Mouse (Mus musculus) midbrain, postnatal 0 days (tissue): ENCODE measurements around the gene Scgb3a1. TPM values are rescaled to one million over a fixed set of nuclear protein-coding genes. Genes with fewer than 3 reads are reported as not detected.

ENCODE experiments used
- ATAC-seq: fragments of 200-750 bp; cut with Nextera tagmentation; 2 replicates; pipeline ENCODE4 v1.8.0; 2017; ENCODE audit warnings: moderate number of reproducible peaks, mild to moderate bottlenecking, moderate TSS enrichment, moderate library complexity; ENCODE audit not compliant: low FRiP score
- DNase-seq: peaks from one replicate; pipeline ENCODE4 v3.0.0-alpha.2; 2015; ENCODE audit warnings: low spot score
- H3K27ac ChIP-seq: fragments of 300-500 bp; sonication (generic); 2 replicates; pipeline ENCODE4 v1.5.1; 2014; ENCODE audit warnings: low read depth, mild to moderate bottlenecking, low read length, mixed read lengths
- H3K27me3 ChIP-seq: fragments of 300-500 bp; sonication (generic); 2 replicates; pipeline ENCODE4 v1.6.1; 2014; ENCODE audit warnings: low read length, control low read depth, mixed read lengths; ENCODE audit not compliant: insufficient read depth
- H3K36me3 ChIP-seq: fragments of 300-500 bp; sonication (generic); 2 replicates; pipeline ENCODE4 v1.6.1; 2014; ENCODE audit warnings: low read length, control low read depth, mixed read lengths; ENCODE audit not compliant: insufficient read depth
- H3K4me1 ChIP-seq: fragments of 300-500 bp; sonication (generic); 2 replicates; pipeline ENCODE4 v1.6.1; 2014; ENCODE audit warnings: mild to moderate bottlenecking, control low read depth, antibody characterized with exemption, low read length, mixed read lengths; ENCODE audit not compliant: insufficient read depth
- H3K4me2 ChIP-seq: fragments of 300-500 bp; sonication (generic); 2 replicates; pipeline ENCODE4 v1.6.1; 2014; ENCODE audit warnings: low read depth, mild to moderate bottlenecking, low read length, mixed read lengths; ENCODE audit not compliant: poor library complexity, severe bottlenecking
- H3K4me3 ChIP-seq: fragments of 300-500 bp; sonication (generic); 2 replicates; pipeline ENCODE4 v1.5.1; 2014; ENCODE audit warnings: low read depth, mild to moderate bottlenecking, low read length, moderate library complexity
- H3K9ac ChIP-seq: fragments of 300-500 bp; sonication (generic); replicated peaks from 2 replicates; pipeline ENCODE4 v1.6.1; 2014; ENCODE audit warnings: mild to moderate bottlenecking, low read length, moderate library complexity, mixed read lengths; ENCODE audit not compliant: poor library complexity, severe bottlenecking
- H3K9me3 ChIP-seq: fragments of 300-500 bp; sonication (generic); 2 replicates; pipeline ENCODE4 v1.6.1; 2016; ENCODE audit warnings: low read length, control low read depth
- CTCF ChIP-seq: IDR thresholded peaks from 2 replicates; pipeline ENCODE4 v1.5.1; 2016; ENCODE audit warnings: antibody characterized with exemption, mild to moderate bottlenecking
- WGBS: fragments of 180-500 bp; shearing (Covaris S2); extraction: QIAGEN DNeasy Blood & Tissue Kit; methylation state at CpG from one replicate; pipeline ENCODE4 v1.1.7; 2014; 5-methylcytosine and 5-hydroxymethylcytosine counted together
- polyA plus RNA-seq: library from polyadenylated mRNA; unstranded; fragments of >200 nt; fragmentation: Nextera tagmentation; extraction: Ambion mirVana; gene quantifications from 2 replicates; pipeline ENCODE4 v1.2.1, GENCODE M21; 2015
- total RNA-seq: library from RNA; depleted of rRNA; stranded (reverse); fragments of >200 nt; gene quantifications from 2 replicates; pipeline ENCODE4 v1.2.3, GENCODE M21; 2014; rRNA removed

The Scgb3a1 gene
- total and polyA plus RNA-seq, 2 experiments from 2014 or later: 0.59 TPM; not detected in 1

DNA sequence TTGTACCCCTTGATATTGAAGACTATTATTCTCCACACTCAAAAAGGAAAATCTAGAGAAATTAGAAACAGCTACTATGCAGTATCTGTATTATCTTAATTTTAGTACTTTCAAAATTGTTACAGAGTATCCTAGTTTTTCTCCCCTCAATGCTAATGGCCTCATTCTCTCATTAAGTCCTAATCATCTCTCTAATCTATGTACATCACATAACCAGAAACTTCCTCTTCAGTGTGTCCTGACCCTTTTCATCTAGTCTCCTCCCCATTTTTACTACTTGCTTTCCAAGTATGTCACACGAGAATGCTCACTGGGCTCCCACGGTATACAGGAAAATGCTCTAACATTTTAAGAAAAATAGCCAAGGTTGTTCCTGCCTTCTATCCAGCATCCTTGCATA, 44.4 kb downstream of the Scgb3a1 start:
- Histone ChIP-seq H3K9ac (no peak overlapping the region), H3K4me1 (0 out of 2 replicates have a peak, but pooled peaks cover 9% of the 10 kb centered on the region), H3K4me3 (no peak overlapping the region), H3K27ac (no peak overlapping the region), H3K4me2 (no peak overlapping the region), H3K27me3 (no peaks in the 10 kb centered on the region), H3K36me3 (no peaks in the 10 kb centered on the region), H3K9me3 (no peaks in the 10 kb centered on the region)
- ATAC-seq (no peak), DNase-seq (no peak)
- TF ChIP-seq CTCF: no peak
- 85% methylated on average over 2 of the region's 2 CpGs for WGBS

DNA sequence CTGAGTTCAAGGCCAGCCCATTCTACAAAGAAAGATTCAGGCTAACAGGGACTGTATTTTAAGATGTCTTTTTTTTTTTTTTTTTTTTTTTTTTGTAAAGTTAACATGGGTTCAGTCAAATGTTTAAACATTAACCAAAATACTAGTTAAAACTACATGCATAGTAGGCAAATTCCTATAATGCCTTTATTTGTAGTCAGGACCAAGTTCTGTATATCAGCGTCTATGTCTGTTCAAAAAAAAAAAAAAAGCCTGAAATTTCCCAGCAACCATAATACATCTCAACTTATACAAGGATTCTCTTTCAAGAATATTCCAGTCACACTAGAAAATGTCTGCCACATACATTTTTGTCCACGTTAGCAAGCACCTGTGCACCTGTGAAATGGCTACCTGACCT, 47.3 kb downstream of the Scgb3a1 start:
- WGBS: 51% methylated on average over 2 of the region's 2 CpGs
- no peaks in the 10 kb centered on the region for H3K36me3 ChIP-seq
- H3K4me1 ChIP-seq: 0 out of 2 replicates have a peak, but pooled peaks cover 9% of the 10 kb centered on the region
- H3K4me3 ChIP-seq: peak overlapping the region; percentile 97; the same call in 1 of the 2 replicates
- TF ChIP-seq CTCF: no peak
- no peak overlapping the region for H3K9ac ChIP-seq
- peak; percentile 8 for DNase-seq
- no peaks in the 10 kb centered on the region for H3K9me3 ChIP-seq
- ATAC-seq: no peak
- H3K27me3 ChIP-seq: no peaks in the 10 kb centered on the region
- peak overlapping the region; percentile 71 for H3K4me2 ChIP-seq
- no peak overlapping the region for H3K27ac ChIP-seq

DNA sequence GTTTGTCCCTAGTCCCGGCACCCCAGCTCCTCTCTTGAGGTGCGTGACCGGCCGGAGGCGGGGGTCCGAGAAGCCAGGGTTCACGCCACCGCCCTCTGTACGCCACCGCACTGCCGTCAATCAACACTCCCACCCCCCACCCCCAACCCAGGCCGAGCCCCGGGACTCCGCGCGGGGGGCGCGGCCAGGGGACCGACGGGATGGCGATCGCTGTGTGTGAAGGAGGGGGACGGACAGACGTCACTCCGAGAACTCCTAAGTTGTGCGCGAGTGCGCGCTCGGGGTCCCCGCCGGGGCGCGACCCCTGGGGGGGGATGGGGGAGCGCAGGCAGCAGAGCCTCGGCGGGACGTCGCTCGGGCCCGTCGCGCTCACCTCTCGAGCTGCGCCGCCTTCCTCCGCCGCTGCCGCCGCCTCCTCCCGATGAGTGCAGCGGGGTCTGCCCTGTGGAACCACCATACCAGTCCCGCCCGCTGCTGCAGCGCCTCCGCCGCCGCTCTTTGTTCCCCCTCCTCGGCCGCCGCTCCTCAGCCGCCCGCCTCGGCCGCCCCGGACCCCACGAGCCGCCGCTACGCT, 48.7 kb downstream of the Scgb3a1 start:
- peak; percentile 25 for DNase-seq
- 0% methylated on average over 25 of the region's 70 CpGs for WGBS

DNA sequence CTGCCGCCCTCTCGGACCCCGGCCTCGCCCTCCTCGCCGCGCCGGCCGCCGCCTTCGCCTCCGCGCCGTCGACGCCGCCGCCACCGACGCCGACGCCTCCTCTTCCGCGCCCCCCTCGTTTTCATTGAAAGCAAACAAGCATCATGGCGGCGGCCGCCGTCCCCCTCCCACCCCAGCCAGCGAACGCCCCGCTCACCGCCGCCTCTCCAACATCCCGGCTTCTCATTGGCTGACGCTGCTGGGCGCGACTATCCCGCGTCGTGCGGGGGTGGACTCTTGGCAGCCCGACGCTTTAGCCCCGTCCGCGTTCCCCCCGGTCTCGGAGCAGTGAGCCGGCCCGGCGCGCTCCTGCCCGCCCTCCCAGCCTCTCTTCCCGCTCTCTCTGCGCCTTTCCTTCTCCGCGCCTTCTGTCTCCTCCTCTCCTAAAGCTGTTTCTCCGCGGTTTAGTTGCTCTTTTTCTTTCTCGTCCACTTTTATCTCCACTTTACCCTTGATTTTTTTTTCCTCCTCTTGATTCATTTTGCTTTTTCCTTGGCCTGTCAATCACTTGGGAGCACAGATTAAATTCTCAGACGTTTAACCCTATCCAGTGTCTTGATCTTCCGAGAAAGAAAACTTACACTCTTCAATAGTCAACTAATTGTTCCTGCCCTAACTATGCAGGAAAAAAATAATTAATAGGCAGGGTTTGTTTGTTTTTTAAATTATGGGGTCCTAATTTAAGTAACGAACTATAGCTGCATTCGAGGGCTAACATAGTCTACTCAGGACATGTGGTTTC, 49.3 kb downstream of the Scgb3a1 start, which contains the start of gene Cnot6:
Gene Cnot6 (minus strand): TSS at position 169 of the 781 bp plus-strand sequence.
- Histone ChIP-seq H3K4me1 (0 out of 2 replicates have a peak, but pooled peaks cover 9% of the 10 kb centered on the region), H3K9me3 (no peaks in the 10 kb centered on the region), H3K4me2 (peak within 1 kb of the TSS; percentile 71), H3K4me3 (peak within 1 kb of the TSS; percentile 97), H3K27ac (peak within 1 kb of the TSS; percentile 83), H3K9ac (peak within 1 kb of the TSS; percentile 90), H3K36me3 (no peaks in the 10 kb centered on the region), H3K27me3 (no peaks in the 10 kb centered on the region)
- ATAC-seq: peak; percentile 98
- WGBS: under 1% methylated on average over 50 of the region's 65 CpGs
- no peak for TF ChIP-seq CTCF
- peak; percentile 99 for DNase-seq

More for the DNA sequence above, 48.7 kb downstream of the Scgb3a1 start:
- H3K27me3 ChIP-seq: no peaks in the 10 kb centered on the region
- ATAC-seq: peak; percentile 61
- H3K27ac ChIP-seq: peak overlapping the region; percentile 83
- H3K9ac ChIP-seq: peak overlapping the region; percentile 90
- peak overlapping the region; percentile 71 for H3K4me2 ChIP-seq
- TF ChIP-seq CTCF: no peak
- H3K9me3 ChIP-seq: no peaks in the 10 kb centered on the region
- H3K36me3 ChIP-seq: no peaks in the 10 kb centered on the region
- H3K4me1 ChIP-seq: 0 out of 2 replicates have a peak, but pooled peaks cover 9% of the 10 kb centered on the region
- peak overlapping the region; percentile 97 for H3K4me3 ChIP-seq

DNA sequence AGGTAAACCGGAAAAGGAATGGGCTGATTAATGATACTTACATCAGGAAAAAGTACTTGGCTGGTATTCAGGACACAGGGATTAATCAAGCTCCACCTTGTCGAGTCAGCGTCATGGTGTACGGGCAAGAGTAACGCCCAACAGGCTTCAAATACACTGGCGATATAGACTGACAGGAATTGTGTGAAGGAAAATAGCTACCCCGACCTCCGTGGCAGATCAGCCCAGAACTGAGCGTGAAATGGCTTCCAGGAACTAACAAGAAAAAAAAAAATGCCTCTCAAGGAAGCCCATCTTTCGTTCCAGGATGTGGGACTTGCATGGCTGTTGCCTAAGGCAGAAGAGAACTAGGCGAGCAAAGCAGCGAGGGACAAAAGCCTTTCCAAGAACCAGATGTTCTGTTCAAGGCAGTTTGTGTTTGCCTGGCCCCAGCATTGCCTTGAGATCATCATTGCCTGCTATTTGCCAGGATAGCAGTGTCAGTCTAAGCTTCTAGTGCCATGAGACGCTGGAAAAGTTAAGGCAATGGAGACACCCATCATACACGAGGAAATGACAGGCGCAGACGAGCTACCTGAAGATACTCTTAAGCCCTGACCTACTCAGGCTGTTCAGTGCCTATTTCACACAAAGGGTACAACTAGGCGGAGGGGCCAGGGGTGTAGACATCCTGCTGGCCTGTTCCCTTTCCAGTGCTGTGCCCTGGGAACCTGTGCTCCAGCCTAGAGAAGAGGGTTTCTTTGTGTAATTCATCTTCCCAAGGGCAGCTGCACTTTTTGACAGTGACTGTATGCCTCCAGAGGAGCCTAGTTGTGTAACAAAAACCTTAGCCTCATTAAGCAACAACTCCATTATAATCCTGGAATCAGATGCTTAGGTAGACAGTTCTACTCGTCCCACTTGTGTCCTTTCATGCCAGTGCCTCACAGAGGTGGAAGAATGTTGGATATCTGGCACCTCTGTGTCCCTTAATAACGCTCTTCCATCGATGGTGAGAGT, 50.2 kb downstream of the Scgb3a1 start:
- no peak for TF ChIP-seq CTCF
- 29% methylated on average over 20 of the region's 20 CpGs for WGBS
- peak; percentile 16 for DNase-seq
- Histone ChIP-seq H3K9me3 (no peaks in the 10 kb centered on the region), H3K4me3 (peak overlapping the region; percentile 97), H3K4me1 (0 out of 2 replicates have a peak, but pooled peaks cover 9% of the 10 kb centered on the region), H3K9ac (0 out of 2 replicates have a peak overlapping the region, but pooled peaks have one; percentile 1), H3K27ac (peak overlapping the region; percentile 26), H3K27me3 (no peaks in the 10 kb centered on the region), H3K36me3 (no peaks in the 10 kb centered on the region), H3K4me2 (peak overlapping the region; percentile 60)
- ATAC-seq: 0 out of 2 replicates have a peak, but pooled peaks have one; percentile 11

Other genes with a start within 250 kb of the Scgb3a1 start
- gene Olfr1389, start 240.5 kb upstream of the Scgb3a1 start, total RNA-seq: 0.22 TPM in 1 of 2 replicates, not detected in the other
- gene Olfr1389, start 240.5 kb upstream of the Scgb3a1 start, polyA plus RNA-seq: not detected in 2 replicates
- not detected in 2 replicates for gene Olfr1388, start 227.0 kb upstream of the Scgb3a1 start, total RNA-seq
- gene Olfr1388, start 227.0 kb upstream of the Scgb3a1 start, polyA plus RNA-seq: 0.05 and 0.07 TPM in 2 replicates
- gene Olfr1387, start 208.3 kb upstream of the Scgb3a1 start, total RNA-seq: not detected in 2 replicates
- not detected in 2 replicates for gene Olfr1387, start 208.3 kb upstream of the Scgb3a1 start, polyA plus RNA-seq
- not detected in 2 replicates for gene Olfr1386, start 198.6 kb upstream of the Scgb3a1 start, total RNA-seq
- gene Olfr1386, start 198.6 kb upstream of the Scgb3a1 start, polyA plus RNA-seq: not detected in 2 replicates
- gene Olfr1385, start 174.5 kb upstream of the Scgb3a1 start, total RNA-seq: not detected in 2 replicates
- gene Olfr1385, start 174.5 kb upstream of the Scgb3a1 start, polyA plus RNA-seq: not detected in 2 replicates
- gene Olfr1384, start 156.9 kb upstream of the Scgb3a1 start, total RNA-seq: not detected in 2 replicates
- not detected in 2 replicates for gene Olfr1384, start 156.9 kb upstream of the Scgb3a1 start, polyA plus RNA-seq
- not detected in 2 replicates for gene Olfr1383, start 144.0 kb upstream of the Scgb3a1 start, total RNA-seq
- gene Olfr1383, start 144.0 kb upstream of the Scgb3a1 start, polyA plus RNA-seq: not detected in 2 replicates
- not detected in 2 replicates for gene Olfr1382, start 135.4 kb upstream of the Scgb3a1 start, total RNA-seq
- not detected in 2 replicates for gene Olfr1382, start 135.4 kb upstream of the Scgb3a1 start, polyA plus RNA-seq
- gene Olfr1381, start 120.2 kb upstream of the Scgb3a1 start, total RNA-seq: not detected in 2 replicates
- gene Olfr1381, start 120.2 kb upstream of the Scgb3a1 start, polyA plus RNA-seq: not detected in 2 replicates
- not detected in 2 replicates for gene Olfr1380, start 106.7 kb upstream of the Scgb3a1 start, total RNA-seq
- not detected in 2 replicates for gene Olfr1380, start 106.7 kb upstream of the Scgb3a1 start, polyA plus RNA-seq
- 2.6 and 2.8 TPM in 2 replicates for gene Flt4, start 54.3 kb upstream of the Scgb3a1 start, total RNA-seq
- gene Flt4, start 54.3 kb upstream of the Scgb3a1 start, polyA plus RNA-seq: 1.3 and 1.4 TPM in 2 replicates
- 28.9 and 53.1 TPM in 2 replicates for gene Cnot6, start 49.1 kb downstream of the Scgb3a1 start, total RNA-seq
- gene Cnot6, start 49.1 kb downstream of the Scgb3a1 start, polyA plus RNA-seq: 21.7 and 26.9 TPM in 2 replicates
- 3.1 and 6.0 TPM in 2 replicates for gene Gfpt2, start 130.6 kb downstream of the Scgb3a1 start, total RNA-seq
- 3.9 and 4.3 TPM in 2 replicates for gene Gfpt2, start 130.6 kb downstream of the Scgb3a1 start, polyA plus RNA-seq
- gene Mapk9, start 183.1 kb downstream of the Scgb3a1 start, total RNA-seq: 128 and 157 TPM in 2 replicates
- 70.4 and 72.1 TPM in 2 replicates for gene Mapk9, start 183.1 kb downstream of the Scgb3a1 start, polyA plus RNA-seq
- 44.8 and 45.7 TPM in 2 replicates for gene Rasgef1c, start 238.2 kb downstream of the Scgb3a1 start, total RNA-seq
- gene Rasgef1c, start 238.2 kb downstream of the Scgb3a1 start, polyA plus RNA-seq: 42.6 and 43.3 TPM in 2 replicates